Mouse (Mus musculus) MEL (cell line): ENCODE measurements at regions not wholly inside any gene's neighbourhood (a gene's known extent, or its start where the extent isn't known, plus 50 kb on each side); places are given as distances from the start of the nearest gene placed in this dataset.

ENCODE experiments used
- DNase-seq: peaks from one replicate; pipeline ENCODE4 v3.0.0; 2011; ENCODE audit warnings: low read depth, low spot score
- H3K27ac ChIP-seq: 2 replicates; pipeline ENCODE4 v1.5.1; 2012; ENCODE audit warnings: low read depth, mild to moderate bottlenecking, control low read depth, low read length, moderate library complexity; ENCODE audit not compliant: control insufficient read depth
- H3K27me3 ChIP-seq, 2 experiments: fragments of 150-350 bp in 1 of 2; sonication (generic) in 1 of 2; 2 replicates each; pipeline ENCODE4 v1.6.1; 2012; ENCODE audit warnings: low read length in 2 of 2, mild to moderate bottlenecking in 2 of 2, improper control_type of control experiment in 1 of 2, moderate library complexity in 1 of 2; ENCODE audit not compliant: insufficient read depth in 2 of 2, control insufficient read depth in 1 of 2
- H3K36me3 ChIP-seq, 2 experiments: 2 replicates each; pipeline ENCODE4 v1.6.1; 2012 to 2014; ENCODE audit warnings: low read length in 2 of 2, improper control_type of control experiment in 1 of 2, inconsistent platforms in 1 of 2, mild to moderate bottlenecking in 1 of 2; ENCODE audit not compliant: insufficient read depth in 2 of 2, control insufficient read depth in 1 of 2
- H3K4me1 ChIP-seq, 2 experiments: fragments of 150-350 bp in 1 of 2; sonication (generic) in 1 of 2; 2 replicates each; pipeline ENCODE4 v1.6.1; 2012; ENCODE audit warnings: low read length in 2 of 2, improper control_type of control experiment in 1 of 2, mild to moderate bottlenecking in 1 of 2; ENCODE audit not compliant: insufficient read depth in 2 of 2, control insufficient read depth in 1 of 2
- H3K4me3 ChIP-seq, 2 experiments: fragments of 150-350 bp in 1 of 2; sonication (generic) in 1 of 2; 2 replicates each; pipeline ENCODE4 v1.5.1; 2012; ENCODE audit warnings: low read depth in 2 of 2, low read length in 2 of 2, mild to moderate bottlenecking in 2 of 2, moderate library complexity in 2 of 2, control low read depth in 1 of 2, improper control_type of control experiment in 1 of 2; ENCODE audit not compliant: control insufficient read depth in 1 of 2, insufficient read depth in 1 of 2
- H3K79me2 ChIP-seq: 2 replicates; pipeline ENCODE4 v1.6.1; 2012; ENCODE audit warnings: mild to moderate bottlenecking, low read length, moderate library complexity; ENCODE audit not compliant: control insufficient read depth, poor library complexity, insufficient read depth
- H3K9ac ChIP-seq: 2 replicates; pipeline ENCODE4 v1.6.1; 2012; ENCODE audit warnings: low read depth, mild to moderate bottlenecking, control low read depth, low read length, moderate library complexity; ENCODE audit not compliant: control insufficient read depth, poor library complexity, severe bottlenecking
- H3K9me3 ChIP-seq: fragments of 150-350 bp; sonication (generic); replicated peaks from 2 replicates; pipeline ENCODE4 v1.6.1; 2012; ENCODE audit warnings: mild to moderate bottlenecking, low read length, improper control_type of control experiment, moderate library complexity; ENCODE audit not compliant: insufficient read depth
- CHD1 ChIP-seq: IDR thresholded peaks from 2 replicates; pipeline ENCODE4 v1.6.1; 2012; ENCODE audit warnings: low read depth, mild to moderate bottlenecking, inconsistent platforms, low read length, improper control_type of control experiment
- CHD2 ChIP-seq: IDR thresholded peaks from 2 replicates; pipeline ENCODE4 v1.6.1; 2011; ENCODE audit warnings: low read length, improper control_type of control experiment
- CTCF ChIP-seq, 3 experiments: IDR thresholded peaks in 2 of 3; conservative IDR thresholded peaks in 1 of 3; 2 replicates each; pipeline ENCODE4 v1.5.1; 2011 to 2012; ENCODE audit warnings: low read length in 3 of 3, low read depth in 2 of 3, mild to moderate bottlenecking in 2 of 3, improper control_type of control experiment in 1 of 3, inconsistent platforms in 1 of 3, mixed read lengths in 1 of 3, moderate library complexity in 1 of 3; ENCODE audit not compliant: control insufficient read depth in 1 of 3, insufficient read depth in 1 of 3, poor library complexity in 1 of 3, severe bottlenecking in 1 of 3
- ELF1 ChIP-seq: IDR thresholded peaks from 2 replicates; pipeline ENCODE4 v1.6.1; 2014; ENCODE audit warnings: low read depth, mild to moderate bottlenecking, inconsistent platforms, low read length, improper control_type of control experiment, moderate library complexity
- ETS1 ChIP-seq: IDR thresholded peaks from 2 replicates; pipeline ENCODE4 v1.6.1; 2012; ENCODE audit warnings: low read depth, mild to moderate bottlenecking, inconsistent platforms, low read length, improper control_type of control experiment, moderate library complexity
- GATA1 ChIP-seq: IDR thresholded peaks from 2 replicates; pipeline ENCODE4 v1.6.1; 2011; ENCODE audit warnings: low read depth, low read length, improper control_type of control experiment
- HCFC1 ChIP-seq: IDR thresholded peaks from 2 replicates; pipeline ENCODE4 v1.6.1; 2012; ENCODE audit warnings: low read depth, mild to moderate bottlenecking, inconsistent platforms, low read length, improper control_type of control experiment, moderate library complexity
- JUND ChIP-seq: IDR thresholded peaks from 2 replicates; pipeline ENCODE4 v1.6.1; 2011; ENCODE audit warnings: low read depth, mild to moderate bottlenecking, improper control_type of control experiment, low read length
- MAX ChIP-seq: IDR thresholded peaks from 2 replicates; pipeline ENCODE4 v1.6.1; 2011; ENCODE audit warnings: low read length, improper control_type of control experiment
- MEF2A ChIP-seq: IDR thresholded peaks from 2 replicates; pipeline ENCODE4 v1.6.1; 2014; ENCODE audit warnings: low read depth, mild to moderate bottlenecking, inconsistent platforms, low read length, improper control_type of control experiment; ENCODE audit not compliant: poor library complexity, insufficient replicate concordance, severe bottlenecking; ENCODE audit errors: extremely low read depth
- NELFE ChIP-seq: IDR thresholded peaks from 2 replicates; pipeline ENCODE4 v1.6.1; 2011; ENCODE audit warnings: low read depth, low read length, improper control_type of control experiment
- NRF1 ChIP-seq: IDR thresholded peaks from 2 replicates; pipeline ENCODE4 v1.6.1; 2014; ENCODE audit warnings: low read depth, mild to moderate bottlenecking, inconsistent platforms, low read length, improper control_type of control experiment, moderate library complexity; ENCODE audit not compliant: poor library complexity, insufficient read depth, severe bottlenecking
- POLR2A ChIP-seq, 2 experiments: IDR thresholded peaks; 2 replicates each; pipeline ENCODE4 v1.6.1; 2011 to 2012; ENCODE audit warnings: low read length in 2 of 2, mild to moderate bottlenecking in 2 of 2, control low read depth in 1 of 2, improper control_type of control experiment in 1 of 2, low read depth in 1 of 2, moderate library complexity in 1 of 2; ENCODE audit not compliant: control insufficient read depth in 1 of 2, insufficient read depth in 1 of 2, poor library complexity in 1 of 2
- POLR2AphosphoS5 ChIP-seq: IDR thresholded peaks from 2 replicates; pipeline ENCODE4 v1.6.1; 2012; ENCODE audit warnings: low read depth, borderline replicate concordance, mild to moderate bottlenecking, inconsistent platforms, low read length, moderate library complexity, mixed read lengths
- RAD21 ChIP-seq: IDR thresholded peaks from 2 replicates; pipeline ENCODE4 v1.6.1; 2011; ENCODE audit warnings: mild to moderate bottlenecking, low read depth, low read length, improper control_type of control experiment
- RCOR1 ChIP-seq: IDR thresholded peaks from 2 replicates; pipeline ENCODE4 v1.6.1; 2012; ENCODE audit warnings: low read depth, mild to moderate bottlenecking, inconsistent platforms, low read length, improper control_type of control experiment
- SMC3 ChIP-seq: IDR thresholded peaks from 2 replicates; pipeline ENCODE4 v1.6.1; 2011; ENCODE audit warnings: low read depth, low read length, improper control_type of control experiment
- TAL1 ChIP-seq: IDR thresholded peaks from 2 replicates; pipeline ENCODE4 v1.6.1; 2012; ENCODE audit warnings: mild to moderate bottlenecking, inconsistent platforms, low read length, moderate library complexity, mixed read lengths
- TBP ChIP-seq: IDR thresholded peaks from 2 replicates; pipeline ENCODE4 v1.8.0; 2011; ENCODE audit warnings: low read depth, low read length, improper control_type of control experiment
- TCF12 ChIP-seq: IDR thresholded peaks from 2 replicates; pipeline ENCODE4 v1.6.1; 2014; ENCODE audit warnings: low read depth, mild to moderate bottlenecking, inconsistent platforms, low read length, improper control_type of control experiment, moderate library complexity
- USF2 ChIP-seq, 2 experiments: IDR thresholded peaks; 2 replicates each; pipeline ENCODE4 v1.6.1; 2011 to 2012; ENCODE audit warnings: improper control_type of control experiment in 2 of 2, low read length in 2 of 2, borderline replicate concordance in 1 of 2, inconsistent platforms in 1 of 2, low read depth in 1 of 2, mild to moderate bottlenecking in 1 of 2; ENCODE audit not compliant: insufficient read depth in 1 of 2
- ZC3H11A ChIP-seq: IDR thresholded peaks from 2 replicates; pipeline ENCODE4 v1.6.1; 2012; ENCODE audit warnings: low read depth, mild to moderate bottlenecking, inconsistent platforms, low read length, improper control_type of control experiment

- Histone ChIP-seq H3K27ac (no peak overlapping the region), H3K9me3 (no peaks in the 10 kb centered on the region), H3K9ac (no peak overlapping the region)
Measured at GRCm38 (mm10) chr13:57316211-57317005, 420.6 kb upstream of the Trpc7 start.

GRCm38 (mm10) chr13:57314512-57314911, 418.7 kb upstream of the Trpc7 start:
- TF ChIP-seq USF2 (IDR thresholded peaks at IDR 0.05; ENCODE audit: borderline replicate concordance in 1 of 2, insufficient read depth in 1 of 2, low read depth in 1 of 2, low read length in 2 of 2), result no peak
- TF ChIP-seq POLR2A (IDR thresholded peaks at IDR 0.05; ENCODE audit: control insufficient read depth in 1 of 2, insufficient read depth in 1 of 2, low read depth in 1 of 2, low read length in 2 of 2, poor library complexity in 1 of 2), result no peak
- no peak for TF ChIP-seq CHD1
- no peak for TF ChIP-seq JUND
- no peak for TF ChIP-seq GATA1
- no peak for TF ChIP-seq SMC3
- TF ChIP-seq TBP, result no peak
- TF ChIP-seq ETS1, result no peak
- TF ChIP-seq TCF12, result no peak
- TF ChIP-seq TAL1, result no peak
- no peak for TF ChIP-seq MEF2A
- TF ChIP-seq NRF1, result no peak
- no peak for TF ChIP-seq HCFC1
- TF ChIP-seq ELF1, result no peak
- no peak for TF ChIP-seq MAX
- no peak for TF ChIP-seq POLR2AphosphoS5
- no peak for TF ChIP-seq CHD2
- no peak for TF ChIP-seq NELFE
- TF ChIP-seq, all 39 proteins: peak for 0
- Histone ChIP-seq H3K79me2 (no peaks in the 10 kb centered on the region), H3K27me3 (no peaks in the 10 kb centered on the region), H3K27ac (no peak overlapping the region), H3K4me1 (no peaks in the 10 kb centered on the region), H3K4me3 (no peak overlapping the region), H3K36me3 (no peaks in the 10 kb centered on the region), H3K9ac (no peak overlapping the region), H3K9me3 (no peaks in the 10 kb centered on the region)
- DNase-seq, result no peak

More at GRCm38 (mm10) chr13:57316211-57317005, 420.6 kb upstream of the Trpc7 start:
- Histone ChIP-seq H3K27me3 (no peaks in the 10 kb centered on the region), H3K4me3 (no peak overlapping the region), H3K4me1 (no peaks in the 10 kb centered on the region), H3K79me2 (no peaks in the 10 kb centered on the region), H3K36me3 (no peaks in the 10 kb centered on the region)
- no peak for TF ChIP-seq RAD21
- TF ChIP-seq CTCF (IDR thresholded peaks at IDR 0.05 in 2 of 3, conservative IDR thresholded peaks at IDR 0.05 in 1 of 3; ENCODE audit: control insufficient read depth in 1 of 3, insufficient read depth in 1 of 3, low read depth in 2 of 3, low read length in 3 of 3, poor library complexity in 1 of 3, severe bottlenecking in 1 of 3), result no peak
- TF ChIP-seq ZC3H11A, result no peak
- TF ChIP-seq NELFE, result no peak
- TF ChIP-seq SMC3, result no peak
- TF ChIP-seq ETS1, result no peak
- no peak for TF ChIP-seq CHD2
- no peak for TF ChIP-seq GATA1
- TF ChIP-seq RCOR1, result no peak
- DNase-seq, result no peak
